Mouse (Mus musculus) lung, postnatal 0 days (tissue): ENCODE measurements around the gene Gm20388.

Source experiments
- CTCF ChIP-seq: IDR thresholded peaks from 2 replicates; pipeline ENCODE4 v1.5.1; 2016; ENCODE audit warnings: antibody characterized with exemption, mild to moderate bottlenecking
- EP300 ChIP-seq: IDR thresholded peaks from 2 replicates; pipeline ENCODE4 v1.6.1; 2016; ENCODE audit warnings: antibody characterized with exemption, mild to moderate bottlenecking, control low read depth

DNA sequence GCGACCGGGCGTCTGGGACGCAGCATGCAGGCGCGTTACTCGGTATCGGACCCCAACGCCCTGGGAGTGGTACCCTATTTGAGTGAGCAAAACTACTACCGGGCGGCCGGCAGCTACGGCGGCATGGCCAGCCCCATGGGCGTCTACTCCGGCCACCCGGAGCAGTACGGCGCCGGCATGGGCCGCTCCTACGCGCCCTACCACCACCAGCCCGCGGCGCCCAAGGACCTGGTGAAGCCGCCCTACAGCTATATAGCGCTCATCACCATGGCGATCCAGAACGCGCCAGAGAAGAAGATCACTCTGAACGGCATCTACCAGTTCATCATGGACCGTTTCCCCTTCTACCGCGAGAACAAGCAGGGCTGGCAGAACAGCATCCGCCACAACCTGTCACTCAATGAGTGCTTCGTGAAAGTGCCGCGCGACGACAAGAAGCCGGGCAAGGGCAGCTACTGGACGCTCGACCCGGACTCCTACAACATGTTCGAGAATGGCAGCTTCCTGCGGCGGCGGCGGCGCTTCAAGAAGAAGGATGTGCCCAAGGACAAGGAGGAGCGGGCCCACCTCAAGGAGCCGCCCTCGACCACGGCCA lies 1206.0 kb downstream of the Gm20388 start:
- TF ChIP-seq EP300 (no peak), CTCF (no peak)
